Mouse (Mus musculus) forebrain, embryonic 14.5 days (tissue): ENCODE results near the gene Ephb1. TPM values are rescaled to one million over a fixed set of nuclear protein-coding genes. Genes with fewer than 3 reads are reported as not detected.

ENCODE experiments used
- ATAC-seq: fragments of 200-750 bp; cut with Nextera tagmentation; 2 replicates; pipeline ENCODE4 v1.8.0; 2017; ENCODE audit warnings: mild to moderate bottlenecking, moderate library complexity
- DNase-seq: peaks from one replicate; pipeline ENCODE4 v3.0.0-alpha.2; 2015; ENCODE audit warnings: low spot score
- H3K27ac ChIP-seq: fragments of 300-500 bp; sonication (generic); 2 replicates; pipeline ENCODE4 v1.5.1; 2014; ENCODE audit warnings: low read depth, mild to moderate bottlenecking, control low read depth, low read length, moderate library complexity
- H3K27me3 ChIP-seq: fragments of 300-500 bp; sonication (generic); replicated peaks from 2 replicates; pipeline ENCODE4 v1.6.1; 2014; ENCODE audit warnings: low read length, control low read depth, mixed read lengths; ENCODE audit not compliant: control insufficient read depth, insufficient read depth
- H3K36me3 ChIP-seq: fragments of 300-500 bp; sonication (generic); 2 replicates; pipeline ENCODE4 v1.6.1; 2014; ENCODE audit warnings: low read length, control low read depth; ENCODE audit not compliant: control insufficient read depth, insufficient read depth
- H3K4me1 ChIP-seq: fragments of 300-500 bp; sonication (generic); 2 replicates; pipeline ENCODE4 v1.6.1; 2014; ENCODE audit warnings: antibody characterized with exemption, low read length, control low read depth; ENCODE audit not compliant: control insufficient read depth, insufficient read depth
- H3K4me2 ChIP-seq: fragments of 300-500 bp; sonication (generic); 2 replicates; pipeline ENCODE4 v1.6.1; 2014; ENCODE audit warnings: mild to moderate bottlenecking, control low read depth, low read length
- H3K4me3 ChIP-seq: fragments of 300-500 bp; sonication (generic); 2 replicates; pipeline ENCODE4 v1.5.1; 2014; ENCODE audit warnings: low read depth, low read length, control low read depth
- H3K9ac ChIP-seq: fragments of 300-500 bp; sonication (generic); 2 replicates; pipeline ENCODE4 v1.6.1; 2014; ENCODE audit warnings: mild to moderate bottlenecking, low read length, control low read depth, moderate library complexity
- H3K9me3 ChIP-seq: fragments of 300-500 bp; sonication (generic); replicated peaks from 2 replicates; pipeline ENCODE4 v1.6.1; 2016; ENCODE audit warnings: low read length, control low read depth, mixed read lengths; ENCODE audit not compliant: control insufficient read depth
- WGBS: fragments of 180-500 bp; shearing (Covaris S2); extraction: QIAGEN DNeasy Blood & Tissue Kit; methylation state at CpG from one replicate; pipeline ENCODE4 v1.1.7; 2014; 5-methylcytosine and 5-hydroxymethylcytosine counted together
- polyA plus RNA-seq: library from polyadenylated mRNA; unstranded; fragments of >200 nt; fragmentation: Nextera tagmentation; extraction: Ambion mirVana; gene quantifications from 2 replicates; pipeline ENCODE4 v1.2.1, GENCODE M21; 2014

Ephb1 gene
- polyA plus RNA-seq, 1 experiment from 2014 or later: 27.8 TPM

DNA sequence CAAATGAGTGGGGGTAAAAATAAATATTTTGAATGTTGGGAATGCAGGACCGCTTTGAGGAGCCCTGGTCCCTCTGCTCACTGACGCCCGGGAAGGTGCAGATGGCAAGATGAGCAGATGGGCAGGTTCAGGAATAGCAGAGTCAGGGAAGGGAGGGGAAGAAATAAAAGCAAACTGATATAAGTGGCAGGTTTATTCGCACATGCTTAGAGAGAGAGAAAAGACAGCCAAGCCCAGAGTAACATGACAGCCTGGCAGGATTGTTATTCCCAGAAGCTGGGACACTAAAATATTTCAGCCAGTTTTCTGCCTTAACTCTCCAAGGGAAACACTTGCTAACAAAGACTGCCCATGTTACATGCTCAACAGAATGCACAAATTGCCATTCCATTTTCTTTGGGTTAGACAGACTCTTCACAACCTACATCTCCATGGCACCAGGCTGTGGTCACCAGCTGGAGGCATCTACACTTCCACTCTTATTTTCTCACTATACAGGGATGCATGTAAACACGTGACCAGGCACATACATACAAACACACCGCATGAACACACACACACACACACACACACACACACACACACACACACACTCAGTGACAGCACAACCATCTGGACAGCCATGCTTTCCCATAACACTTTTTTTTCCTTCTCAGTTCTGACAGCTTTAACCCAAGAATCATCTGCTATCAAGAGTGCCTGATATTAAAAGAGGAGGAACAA lies 315.3 kb downstream of the Ephb1 start:
- Histone ChIP-seq H3K4me3 (no peak overlapping the region), H3K9me3 (no peaks in the 10 kb centered on the region), H3K4me1 (no peaks in the 10 kb centered on the region; the same call in 1 of the 2 replicates), H3K27me3 (no peaks in the 10 kb centered on the region), H3K36me3 (no peaks in the 10 kb centered on the region), H3K9ac (no peak overlapping the region), H3K27ac (peak overlapping the region; percentile 76), H3K4me2 (no peak overlapping the region)
- WGBS: 60% methylated on average over 6 of the region's 6 CpGs
- peak; percentile 91 for ATAC-seq
- peak; percentile 83 for DNase-seq

DNA sequence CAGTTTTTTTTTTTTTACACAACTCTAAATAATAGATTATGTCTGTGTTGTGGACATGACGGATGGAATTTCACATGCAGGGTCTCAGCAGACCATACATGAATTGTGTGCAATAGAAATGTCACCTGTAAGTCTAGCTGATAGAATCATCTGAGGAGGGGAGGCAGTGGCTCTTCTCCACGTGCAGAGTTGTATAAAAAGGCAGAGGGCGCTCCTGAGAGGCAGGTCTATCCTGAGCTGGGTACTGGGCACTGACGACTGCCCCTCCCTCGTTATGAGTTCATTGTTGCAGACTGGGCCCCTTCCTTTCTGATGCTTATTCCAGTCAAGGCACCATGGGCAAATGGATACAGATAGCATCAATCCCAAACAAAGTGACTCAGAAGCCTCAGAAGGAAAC lies 318.4 kb downstream of the Ephb1 start:
- 49% methylated on average over 5 of the region's 5 CpGs for WGBS
- no peak for ATAC-seq
- H3K36me3 ChIP-seq: no peaks in the 10 kb centered on the region
- no peak overlapping the region for H3K4me3 ChIP-seq
- peaks cover 3% of the 10 kb centered on the region; the same call in 1 of the 2 replicates for H3K4me1 ChIP-seq
- no peak overlapping the region for H3K9ac ChIP-seq
- H3K27me3 ChIP-seq: no peaks in the 10 kb centered on the region
- no peak overlapping the region for H3K4me2 ChIP-seq
- no peak for DNase-seq
- no peaks in the 10 kb centered on the region for H3K9me3 ChIP-seq
- no peak overlapping the region for H3K27ac ChIP-seq

DNA sequence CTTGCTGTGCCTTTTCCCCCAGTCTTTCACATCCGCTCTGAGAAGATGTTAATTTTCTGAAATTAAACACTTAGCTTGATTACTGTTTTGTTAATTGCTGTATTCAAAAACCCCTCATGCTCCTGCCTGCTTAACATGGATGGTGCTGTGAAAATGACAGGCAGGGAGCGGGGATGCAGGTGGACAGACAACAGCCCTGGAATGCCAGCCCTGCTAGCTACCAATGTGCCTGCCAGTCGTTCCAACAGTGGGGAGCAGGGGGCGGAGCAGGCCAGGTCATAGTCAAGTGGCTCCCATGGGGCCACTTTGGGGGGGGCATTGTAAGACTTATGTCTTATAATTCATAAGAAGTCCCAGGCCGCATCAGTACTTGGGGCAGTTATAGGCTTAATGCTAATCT lies 321.3 kb downstream of the Ephb1 start:
- H3K9me3 ChIP-seq: no peaks in the 10 kb centered on the region
- no peak overlapping the region for H3K4me2 ChIP-seq
- peak; percentile 54 for DNase-seq
- H3K4me3 ChIP-seq: no peak overlapping the region
- H3K9ac ChIP-seq: no peak overlapping the region
- 53% methylated on average over 5 of the region's 5 CpGs for WGBS
- H3K36me3 ChIP-seq: no peaks in the 10 kb centered on the region
- ATAC-seq: peak; percentile 75
- H3K27me3 ChIP-seq: no peaks in the 10 kb centered on the region
- H3K4me1 ChIP-seq: peaks cover 3% of the 10 kb centered on the region; the same call in 1 of the 2 replicates
- H3K27ac ChIP-seq: no peak overlapping the region

DNA sequence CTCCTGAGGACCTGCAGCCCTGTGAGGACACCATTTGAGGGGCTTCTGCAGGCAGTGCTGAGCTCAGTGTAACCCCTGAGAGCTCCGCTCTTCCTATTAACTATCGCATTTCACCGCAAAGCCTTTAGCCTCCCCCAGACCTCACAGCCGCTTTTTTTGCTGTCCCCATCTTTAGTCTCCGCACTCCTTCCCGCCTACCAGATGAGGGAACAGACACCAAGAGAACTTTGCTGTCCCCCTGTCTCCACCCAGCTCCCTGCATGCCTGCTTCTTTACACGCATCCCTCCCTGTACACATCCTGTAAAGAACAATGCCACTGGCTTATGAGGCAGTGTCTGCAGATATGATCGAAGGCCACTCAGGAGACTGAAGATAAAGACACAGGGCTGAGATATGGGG lies 322.1 kb downstream of the Ephb1 start:
- no peak for DNase-seq

DNA sequence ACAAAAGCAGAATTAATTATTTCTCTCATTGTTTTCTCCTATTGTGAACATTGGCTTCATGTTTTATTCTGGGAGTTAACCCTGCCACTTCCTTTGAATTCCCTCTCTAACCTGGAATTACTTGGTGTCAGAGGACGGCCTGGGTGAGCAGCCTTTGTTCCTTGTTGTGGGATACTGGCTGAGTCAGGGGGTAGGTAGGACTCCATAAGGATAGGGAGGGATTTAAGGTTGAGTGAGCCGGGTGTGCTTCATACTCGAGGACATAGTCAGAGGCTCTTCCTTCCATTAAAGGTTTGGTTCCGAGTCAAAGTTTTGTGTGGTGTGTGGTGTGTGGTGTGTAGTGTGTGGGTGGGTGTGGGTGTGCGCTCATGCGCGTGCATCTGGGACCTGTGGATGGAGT lies 324.8 kb downstream of the Ephb1 start:
- Histone ChIP-seq H3K9me3 (no peaks in the 10 kb centered on the region), H3K9ac (no peak overlapping the region), H3K27me3 (no peaks in the 10 kb centered on the region), H3K36me3 (no peaks in the 10 kb centered on the region), H3K4me1 (0 out of 2 replicates have a peak, but pooled peaks cover 3% of the 10 kb centered on the region), H3K27ac (no peak overlapping the region), H3K4me3 (no peak overlapping the region), H3K4me2 (no peak overlapping the region)
- no peak for DNase-seq
- ATAC-seq: no peak
- WGBS: 65% methylated on average over 7 of the region's 7 CpGs

More for the DNA sequence above, 322.1 kb downstream of the Ephb1 start:
- 0 out of 2 replicates have a peak, but pooled peaks cover 3% of the 10 kb centered on the region for H3K4me1 ChIP-seq
- WGBS: 75% methylated on average over 8 of the region's 8 CpGs
- no peak overlapping the region for H3K4me3 ChIP-seq
- H3K27ac ChIP-seq: no peak overlapping the region
- no peak overlapping the region; the same call in 1 of the 2 replicates for H3K9ac ChIP-seq
- H3K4me2 ChIP-seq: no peak overlapping the region
- H3K36me3 ChIP-seq: no peaks in the 10 kb centered on the region
- no peak for ATAC-seq
- H3K9me3 ChIP-seq: no peaks in the 10 kb centered on the region
- H3K27me3 ChIP-seq: no peaks in the 10 kb centered on the region

DNA sequence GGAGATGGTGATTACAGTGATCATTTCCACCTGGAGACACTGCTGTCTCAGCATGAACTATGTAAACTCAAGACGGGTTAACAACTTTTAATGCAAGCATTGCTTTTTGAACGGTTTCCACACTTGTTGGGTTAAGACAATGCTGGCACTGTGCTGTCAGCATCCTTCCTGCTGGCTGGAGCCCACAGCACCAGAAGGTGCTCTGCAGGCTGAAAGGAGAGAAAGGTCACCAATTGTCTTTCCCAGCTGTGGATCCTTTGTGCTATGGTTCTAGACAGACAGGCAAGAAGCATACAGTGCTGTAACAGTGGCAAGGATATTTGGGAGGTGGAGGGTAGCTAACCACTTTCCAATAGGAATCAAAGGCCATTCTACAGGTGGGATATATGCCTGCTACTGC lies 328.4 kb downstream of the Ephb1 start:
- DNase-seq: no peak
- WGBS: 58% methylated on average over 2 of the region's 2 CpGs
- Histone ChIP-seq H3K9ac (no peak overlapping the region), H3K27me3 (no peaks in the 10 kb centered on the region), H3K4me3 (no peak overlapping the region), H3K9me3 (no peaks in the 10 kb centered on the region), H3K4me1 (no peaks in the 10 kb centered on the region), H3K36me3 (no peaks in the 10 kb centered on the region), H3K4me2 (no peak overlapping the region), H3K27ac (no peak overlapping the region)
- ATAC-seq: no peak

DNA sequence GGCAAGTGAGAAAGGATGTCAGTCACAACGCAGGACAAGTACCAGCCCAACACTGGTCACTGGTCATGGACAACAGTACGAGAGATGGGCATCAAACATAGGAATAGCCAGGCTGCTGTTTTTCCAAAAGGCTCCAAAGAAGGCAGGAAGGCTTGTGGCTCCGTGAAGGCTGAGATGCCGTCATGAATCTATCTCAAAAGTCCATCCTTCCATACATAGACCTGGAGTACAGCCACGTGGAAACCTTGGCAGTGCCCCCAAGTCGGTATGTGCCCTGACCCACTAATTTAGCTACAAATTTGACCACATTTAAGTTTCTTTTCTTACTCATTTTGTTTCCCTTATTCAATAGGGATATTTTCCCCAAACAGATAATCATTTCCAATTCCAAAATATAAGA lies 329.4 kb downstream of the Ephb1 start:
- Histone ChIP-seq H3K9ac (no peak overlapping the region), H3K4me3 (no peak overlapping the region), H3K4me1 (no peaks in the 10 kb centered on the region), H3K9me3 (0 out of 2 replicates have a peak, but pooled peaks cover 1% of the 10 kb centered on the region), H3K27ac (no peak overlapping the region), H3K27me3 (no peaks in the 10 kb centered on the region), H3K4me2 (no peak overlapping the region), H3K36me3 (0 out of 2 replicates have a peak, but pooled peaks cover 2% of the 10 kb centered on the region)
- DNase-seq (no peak), ATAC-seq (no peak)
- WGBS: 91% methylated on average over 6 of the region's 6 CpGs

DNA sequence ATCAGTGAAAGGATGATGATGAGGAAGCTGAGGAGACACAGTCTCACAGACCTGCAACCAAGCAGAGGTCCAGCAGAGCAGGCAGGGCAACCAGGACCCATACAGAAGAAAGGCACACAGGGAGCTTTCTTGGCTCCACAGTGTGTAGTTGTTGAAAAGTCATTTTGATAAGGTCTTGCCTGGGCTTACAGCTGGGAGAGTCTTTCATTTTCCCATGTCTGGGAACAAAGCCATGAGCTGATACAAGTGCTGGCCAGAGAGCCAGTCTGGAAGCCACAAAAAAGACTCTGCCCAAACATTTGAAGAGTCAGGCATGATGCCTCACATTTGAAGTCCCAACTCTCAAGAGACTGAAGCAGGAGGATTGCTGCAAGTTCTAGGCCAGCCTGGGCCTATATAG lies 339.0 kb downstream of the Ephb1 start:
- Histone ChIP-seq H3K36me3 (0 out of 2 replicates have a peak, but pooled peaks cover 3% of the 10 kb centered on the region), H3K27ac (no peak overlapping the region), H3K4me1 (no peaks in the 10 kb centered on the region), H3K9me3 (peaks cover 6% of the 10 kb centered on the region; the same call in 1 of the 2 replicates), H3K4me3 (no peak overlapping the region), H3K4me2 (no peak overlapping the region), H3K27me3 (no peaks in the 10 kb centered on the region), H3K9ac (no peak overlapping the region)
- no peak for ATAC-seq
- no peak for DNase-seq

DNA sequence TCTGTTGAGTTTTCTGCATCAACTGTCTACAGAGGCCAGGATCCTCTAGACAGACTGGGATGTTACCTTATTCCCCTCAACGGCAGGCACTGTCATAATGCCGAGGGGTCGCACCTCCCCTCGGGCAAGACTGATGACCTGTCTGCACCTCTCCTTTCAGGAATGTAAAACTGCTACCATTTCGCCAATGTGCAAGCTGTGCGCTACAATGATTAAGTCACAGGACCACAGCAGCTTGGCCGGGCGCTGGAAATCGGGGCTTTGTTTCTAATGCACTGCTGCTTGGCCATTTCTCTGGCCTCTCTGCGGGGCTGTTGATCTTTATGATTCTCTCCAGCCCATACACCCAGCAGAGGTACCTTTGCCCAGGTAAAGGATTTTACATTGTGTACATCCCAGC lies 346.8 kb downstream of the Ephb1 start:
- Histone ChIP-seq H3K4me1 (no peaks in the 10 kb centered on the region), H3K9me3 (no peaks in the 10 kb centered on the region), H3K9ac (no peak overlapping the region), H3K36me3 (no peaks in the 10 kb centered on the region), H3K4me3 (no peak overlapping the region), H3K27me3 (no peaks in the 10 kb centered on the region), H3K27ac (no peak overlapping the region), H3K4me2 (no peak overlapping the region)
- WGBS: 88% methylated on average over 10 of the region's 10 CpGs
- ATAC-seq (no peak), DNase-seq (no peak)
